Mouse (Mus musculus) embryo, embryonic 9.5 days (tissue): Measurements from ENCODE around the gene Tchp.

ENCODE experiments used
- DNase-seq: peaks from one replicate; pipeline ENCODE4 v3.0.0-alpha.2; 2017; ENCODE audit errors: extremely low spot score

Gene Tchp

GRCm38 (mm10) chr5:114738707-114739241 is 31.2 kb downstream of the Tchp start:
- no peak for DNase-seq

GRCm38 (mm10) chr5:114740595-114740994 is 33.0 kb downstream of the Tchp start:
- no peak for DNase-seq

- DNase-seq: no peak
These were observed 35.0 kb downstream of the Tchp start for GRCm38 (mm10) chr5:114742572-114742971.

GRCm38 (mm10) chr5:114742998-114743696 is 35.6 kb downstream of the Tchp start:
- DNase-seq: no peak

- DNase-seq: no peak
These were observed 36.1 kb downstream of the Tchp start for GRCm38 (mm10) chr5:114743697-114744090.

GRCm38 (mm10) chr5:114745581-114745980 is 38.0 kb downstream of the Tchp start:
- no peak for DNase-seq

GRCm38 (mm10) chr5:114746886-114747285 is 39.3 kb downstream of the Tchp start:
- no peak for DNase-seq

- no peak for DNase-seq
These were observed 40.0 kb downstream of the Tchp start for GRCm38 (mm10) chr5:114747521-114747920.

- no peak for DNase-seq
These were observed 42.8 kb downstream of the Tchp start for GRCm38 (mm10) chr5:114750325-114750724.

GRCm38 (mm10) chr5:114752397-114752796 is 44.8 kb downstream of the Tchp start:
- no peak for DNase-seq

- no peak for DNase-seq
These were observed 45.8 kb downstream of the Tchp start for GRCm38 (mm10) chr5:114753384-114753783.

- DNase-seq: no peak
These were observed 52.1 kb downstream of the Tchp start for GRCm38 (mm10) chr5:114759536-114760090.

GRCm38 (mm10) chr5:114761980-114762379 is 54.4 kb downstream of the Tchp start:
- DNase-seq: no peak

- no peak for DNase-seq
These were observed 57.5 kb downstream of the Tchp start for GRCm38 (mm10) chr5:114764812-114765735.

- no peak for DNase-seq
These were observed 59.1 kb downstream of the Tchp start for GRCm38 (mm10) chr5:114766686-114767085.

GRCm38 (mm10) chr5:114767185-114767584 is 59.6 kb downstream of the Tchp start:
- DNase-seq: no peak

GRCm38 (mm10) chr5:114769786-114770185 is 62.2 kb downstream of the Tchp start:
- no peak for DNase-seq

GRCm38 (mm10) chr5:114771796-114772195 is 64.2 kb downstream of the Tchp start:
- no peak for DNase-seq
